Mouse (Mus musculus): Measurements from ENCODE around the gene Mettl5. TPM values are rescaled to one million over a fixed set of nuclear protein-coding genes. Genes with fewer than 3 reads are reported as not detected.
"Not testable (repeated sequence)": the region's sequence is repeated elsewhere in the genome, so short reads cannot be mapped to it uniquely, and the experiment has no call there.

The Mettl5 gene
- 10 to 100 TPM; 19.1 to 20.2 TPM for total RNA-seq (2021)
- long read RNA-seq, experiment 1, transcript Mettl5-201 (7 exons, 968 nt), result major isoform, 10 of 14 reads
- long read RNA-seq, experiment 1, partial matches to known transcripts, result 0 of 14 reads
- long read RNA-seq, experiment 1, other reads (novel, unspliced or antisense), result 1 of 14 reads
- long read RNA-seq, experiment 2, transcript Mettl5-201 (7 exons, 968 nt), result major isoform, 15 of 15 reads
- long read RNA-seq, experiment 2, partial matches to known transcripts, result 0 of 15 reads
- long read RNA-seq, experiment 2, other reads (novel, unspliced or antisense), result 0 of 15 reads

- peak; percentile 88 to 93 for DNase-seq
- intact Hi-C loops (cut with DNase I), result no loop called here
Observed at GRCm38 (mm10) chr2:69885451-69886305, at the start of gene Mettl5. Gene Mettl5 (minus strand): TSS chr2:69885615.

GRCm38 (mm10) chr2:69924943-69925342 is 39.5 kb upstream of the Mettl5 start:
- no peak for DNase-seq
- intact Hi-C loops (cut with DNase I), result no loop called here

- DNase-seq, result no peak
- intact Hi-C loops (cut with DNase I), result no loop called here
Observed at GRCm38 (mm10) chr2:69917301-69917700, 31.9 kb upstream of the Mettl5 start.

DNA sequence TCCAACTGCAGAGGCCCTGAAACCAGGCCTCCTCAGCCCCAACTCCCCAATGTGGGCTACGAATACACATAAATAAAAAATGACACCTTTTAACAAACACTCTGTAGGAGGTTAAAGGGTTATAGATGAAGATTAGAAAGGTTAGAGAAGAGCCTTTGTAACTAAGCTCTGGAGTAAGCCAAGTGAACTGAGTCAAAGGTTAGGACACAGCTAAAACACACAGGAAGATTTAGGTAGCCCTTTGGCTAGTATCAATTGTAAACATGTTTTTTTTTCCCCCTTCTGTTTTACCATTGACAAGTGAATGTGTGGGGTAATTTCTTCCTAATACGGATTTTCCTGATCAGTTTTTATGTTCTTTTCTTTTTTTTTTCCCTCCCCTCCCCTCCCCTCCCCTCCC is 27.4 kb upstream of the Mettl5 start:
- no peak for DNase-seq
- intact Hi-C loops (cut with DNase I), result no loop called here

DNA sequence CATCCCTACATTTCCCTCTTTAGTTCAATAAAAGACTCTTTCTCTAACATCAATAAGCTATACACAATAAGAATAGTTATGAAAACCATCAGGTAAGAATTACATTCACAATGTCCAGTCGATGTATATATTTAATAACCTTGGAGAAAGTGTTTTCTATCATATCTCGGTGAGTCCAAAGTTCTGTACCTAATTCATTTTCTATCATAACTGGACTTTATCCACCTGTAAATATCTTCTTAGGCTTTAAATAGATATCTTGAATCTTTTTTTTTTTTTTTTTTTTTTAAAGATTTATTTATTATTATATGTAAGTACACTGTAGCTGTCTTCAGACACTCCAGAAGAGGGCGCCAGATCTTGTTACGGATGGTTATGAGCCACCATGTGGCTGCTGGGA is 22.0 kb upstream of the Mettl5 start:
- DNase-seq, result not testable (repeated sequence)

DNA sequence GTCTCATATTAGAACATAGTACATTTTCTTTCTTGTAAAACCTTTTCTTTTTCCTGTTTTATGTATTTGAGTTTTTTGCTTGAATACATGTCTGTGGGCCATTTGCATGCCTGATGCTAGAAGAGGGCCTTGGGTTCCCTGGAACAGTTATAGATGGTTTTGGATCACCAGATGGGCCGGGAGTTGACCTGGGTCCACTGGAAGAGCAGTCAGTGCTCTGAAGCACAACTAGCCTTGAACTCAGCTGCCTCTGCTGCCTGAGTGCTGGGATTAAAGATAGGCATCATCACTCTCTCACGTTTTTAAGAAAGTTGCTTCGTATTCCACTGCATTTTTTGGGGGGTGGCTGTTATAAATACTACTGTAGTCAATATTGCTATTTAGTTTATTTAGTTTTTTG is 18.1 kb upstream of the Mettl5 start:
- intact Hi-C loops (cut with DNase I), result no loop called here

More for the DNA sequence above, 22.0 kb upstream of the Mettl5 start:
- intact Hi-C loops (cut with DNase I), result not testable (repeated sequence)

GRCm38 (mm10) chr2:69897618-69898575 is 12.5 kb upstream of the Mettl5 start:
- intact Hi-C loops (cut with DNase I), result no loop called here
- DNase-seq, result peak; percentile 52 to 55

More for the DNA sequence above, 18.1 kb upstream of the Mettl5 start:
- no peak for DNase-seq

DNA sequence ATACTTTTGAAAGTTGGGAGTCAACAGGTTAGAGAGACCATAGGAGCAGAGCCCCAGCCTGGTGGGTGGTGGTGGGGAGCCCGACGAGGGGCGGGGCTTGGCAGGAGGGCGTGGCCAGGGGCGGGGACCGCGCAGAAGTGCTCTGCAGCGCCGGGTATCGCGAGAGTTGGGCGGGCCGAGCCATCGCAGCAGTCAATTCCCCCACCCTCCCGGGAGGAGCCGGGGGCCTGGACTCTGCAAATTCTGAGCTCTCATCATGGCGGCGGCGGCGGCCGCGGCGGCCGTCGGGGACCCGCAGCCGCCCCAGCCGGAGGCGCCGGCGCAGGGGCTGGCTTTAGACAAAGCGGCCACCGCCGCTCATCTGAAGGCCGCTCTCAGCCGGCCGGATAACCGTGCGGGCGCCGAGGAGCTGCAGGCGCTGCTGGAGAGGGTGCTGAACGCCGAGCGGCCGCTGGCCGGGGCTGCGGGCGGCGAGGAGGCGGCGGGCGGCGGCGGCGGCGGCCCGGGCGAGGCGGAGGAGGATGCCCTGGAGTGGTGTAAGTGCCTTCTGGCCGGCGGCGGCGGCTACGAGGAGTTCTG is 11.7 kb upstream of the Mettl5 start, which contains the start of gene Ubr3:
Gene Ubr3, plus strand, starts transcription at position 208 of the 579 bp plus-strand sequence.
- intact Hi-C loops (cut with DNase I), result no loop called here
- DNase-seq, result peak; percentile 99

- intact Hi-C loops (cut with DNase I), result no loop called here
- no peak for DNase-seq
Observed at GRCm38 (mm10) chr2:69896224-69896581, 10.8 kb upstream of the Mettl5 start.

DNA sequence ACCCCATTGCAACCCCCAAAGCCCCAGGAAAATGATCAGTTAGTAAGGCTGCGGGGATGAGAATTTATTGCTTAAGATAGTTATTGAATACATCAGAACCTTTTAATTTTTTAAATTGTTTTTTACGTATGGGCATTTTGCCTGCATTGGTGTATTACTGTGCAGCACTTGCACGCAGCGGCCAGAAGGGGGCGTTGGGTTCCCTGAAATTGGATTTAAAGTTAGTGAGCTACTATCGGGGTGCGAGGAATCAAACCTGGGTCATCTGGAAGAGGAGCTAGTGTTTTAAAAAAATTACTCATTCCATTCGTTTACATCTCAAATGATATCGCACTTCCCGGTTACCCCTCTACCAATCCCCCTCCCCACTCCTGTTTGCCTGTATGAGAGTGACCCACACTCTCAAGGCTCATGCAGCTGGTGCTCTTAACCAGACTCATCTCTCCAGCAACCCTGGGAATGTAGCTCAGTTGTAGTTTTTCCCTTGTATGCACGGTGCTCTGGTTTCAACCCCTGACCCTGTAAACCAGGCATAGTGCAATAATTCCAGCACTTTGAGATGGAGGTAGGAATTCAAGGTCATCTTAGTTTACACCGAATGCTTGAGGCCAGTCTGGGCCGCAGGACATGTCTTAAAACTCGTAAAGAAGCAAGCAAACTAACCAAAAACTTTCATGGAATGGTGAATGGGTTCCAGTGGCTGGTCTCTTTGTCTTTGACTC is 10.2 kb upstream of the Mettl5 start:
- intact Hi-C loops (cut with DNase I), result no loop called here
- no peak for DNase-seq

DNA sequence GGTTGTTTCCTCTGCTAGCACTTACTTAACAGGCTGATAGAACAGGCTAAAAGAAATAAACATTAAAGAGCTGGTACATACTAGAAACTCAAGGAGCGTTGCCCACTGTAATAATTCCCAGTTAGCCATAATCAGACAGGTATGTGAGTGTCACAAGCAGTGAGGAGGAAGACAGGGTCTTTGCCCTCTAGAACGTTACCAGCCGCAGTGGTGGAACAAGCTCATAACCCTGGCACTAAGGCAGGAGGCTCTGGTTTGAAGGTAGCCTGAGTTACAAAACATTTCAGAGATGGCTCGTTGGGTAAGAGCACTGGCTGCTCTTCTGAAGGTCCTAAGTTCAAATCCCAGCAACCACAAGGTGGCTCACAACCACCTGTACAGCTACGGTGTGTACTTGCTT is 8.5 kb upstream of the Mettl5 start:
- intact Hi-C loops (cut with DNase I), result no loop called here

GRCm38 (mm10) chr2:69893145-69893544 is 7.7 kb upstream of the Mettl5 start:
- DNase-seq, result no peak
- intact Hi-C loops (cut with DNase I), result no loop called here

More for the DNA sequence above, 8.5 kb upstream of the Mettl5 start:
- DNase-seq, result no peak

- DNase-seq, result no peak
- intact Hi-C loops (cut with DNase I), result no loop called here
Observed at GRCm38 (mm10) chr2:69890843-69891242, 5.4 kb upstream of the Mettl5 start.

GRCm38 (mm10) chr2:69888957-69889356 is 3.5 kb upstream of the Mettl5 start:
- intact Hi-C loops (cut with DNase I), result no loop called here
- no peak for DNase-seq

DNA sequence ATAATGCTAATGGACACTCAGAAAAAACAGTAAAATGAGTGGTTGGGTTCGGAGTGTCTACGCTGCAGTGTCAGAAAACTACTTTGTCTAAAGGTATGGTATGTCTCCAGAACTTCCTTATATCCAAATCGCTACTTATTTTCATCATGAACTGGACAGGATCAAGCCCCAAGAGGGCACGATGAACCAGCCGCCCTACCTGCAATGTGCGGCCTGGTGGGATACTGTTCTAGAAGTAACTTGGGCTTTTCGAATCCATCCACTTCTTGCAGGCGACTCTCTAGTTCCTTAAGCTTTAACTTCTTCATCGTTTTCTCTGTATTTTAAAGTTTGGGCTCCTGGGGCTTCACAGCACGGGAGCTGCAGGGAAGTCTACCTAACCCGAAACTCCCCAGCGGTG is 365 bp downstream of the Mettl5 start:
- intact Hi-C loops (cut with DNase I), result no loop called here
- DNase-seq, result no peak

DNA sequence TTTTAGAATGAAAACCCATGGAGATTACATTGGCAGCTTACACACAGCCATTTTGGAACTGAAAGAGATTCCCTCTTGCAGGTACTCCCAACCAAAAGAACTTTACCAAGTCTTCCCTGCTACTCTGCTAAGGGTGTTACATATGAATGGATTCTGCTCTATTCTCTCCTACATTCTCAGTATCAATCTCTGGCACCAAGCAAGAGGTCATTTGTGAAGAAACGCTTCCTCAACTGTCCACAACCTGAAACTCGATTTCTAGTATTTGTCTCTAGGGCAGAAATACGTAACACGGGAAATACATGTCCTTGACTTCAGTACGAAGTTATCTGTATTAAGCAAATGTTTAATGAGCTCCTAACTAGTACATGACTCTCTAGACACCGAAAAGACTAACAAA is 834 bp downstream of the Mettl5 start:
- intact Hi-C loops (cut with DNase I), result no loop called here

DNA sequence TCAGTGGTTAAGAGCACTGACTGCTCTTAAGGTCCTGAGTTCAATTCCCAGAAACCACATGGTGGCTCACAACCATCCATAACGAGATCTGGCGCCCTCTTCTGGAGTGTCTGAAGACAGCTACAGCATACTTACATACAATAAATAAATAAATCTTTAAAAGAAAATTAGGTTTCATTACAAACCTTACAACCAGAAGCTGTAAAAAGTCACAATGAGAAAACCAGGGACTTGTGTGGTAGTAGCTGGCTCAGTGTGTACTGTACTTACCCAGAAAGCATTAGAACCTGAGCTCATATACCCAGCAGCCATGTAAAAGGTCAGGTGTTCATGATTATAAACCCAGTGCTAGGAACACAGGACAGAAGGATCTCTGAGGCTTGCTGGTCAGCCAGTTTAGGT is 1.4 kb downstream of the Mettl5 start:
- intact Hi-C loops (cut with DNase I), result no loop called here
- DNase-seq, result no peak

More for the DNA sequence above, 834 bp downstream of the Mettl5 start:
- DNase-seq, result no peak

GRCm38 (mm10) chr2:69862117-69862657 is 23.2 kb downstream of the Mettl5 start:
- intact Hi-C loops (cut with DNase I), result loop anchor here (5.0 kb wide), 2 partner anchors 40 to 60 kb away; partner anchors contain the start of gene Klhl23
- DNase-seq, result no peak

DNA sequence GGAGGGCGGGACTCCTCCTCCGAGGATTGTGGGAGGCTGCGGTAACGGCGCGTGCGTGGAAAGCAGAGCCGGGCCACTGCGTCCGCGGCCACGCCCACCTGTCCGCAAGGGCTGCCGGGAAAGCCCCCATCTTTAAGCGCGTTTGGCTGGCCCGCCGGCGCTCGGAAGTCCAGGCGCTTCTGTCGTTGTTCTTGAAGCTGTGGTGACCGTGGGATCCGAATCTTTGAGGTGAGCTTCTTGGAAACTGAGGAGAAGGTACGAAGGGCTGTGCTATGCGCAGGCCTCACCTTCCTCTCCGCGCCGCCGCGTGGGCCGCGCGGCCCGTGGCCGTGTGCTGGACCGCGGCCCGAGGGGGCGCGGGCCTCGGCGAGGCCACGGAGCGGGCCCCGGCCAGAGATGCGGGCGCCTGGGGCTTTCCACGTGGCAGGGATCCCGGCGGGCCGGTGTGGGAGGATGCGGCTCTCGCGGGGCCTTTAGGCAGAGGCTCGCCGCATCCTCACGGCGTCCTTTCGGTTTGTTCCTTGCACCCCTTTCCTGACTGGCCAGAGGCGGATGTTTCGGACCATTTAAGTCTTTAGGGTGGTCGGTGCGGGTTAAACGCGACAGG is 23.8 kb downstream of the Mettl5 start, which contains the start of gene Ssb:
Gene Ssb, plus strand, starts transcription at position 78 of the 607 bp plus-strand sequence.
- intact Hi-C loops (cut with DNase I), result loop anchor here (5.0 kb wide), 2 partner anchors 39 to 59 kb away; partner anchors contain the start of gene Klhl23
- peak; percentile 95 for DNase-seq
